Mouse (Mus musculus): ENCODE results near the gene Gm21976. TPM values are rescaled to one million over a fixed set of nuclear protein-coding genes. Genes with fewer than 3 reads are reported as not detected.

Gm21976 gene
- total RNA-seq, 2 experiments from 2014 or later: not detected

DNA sequence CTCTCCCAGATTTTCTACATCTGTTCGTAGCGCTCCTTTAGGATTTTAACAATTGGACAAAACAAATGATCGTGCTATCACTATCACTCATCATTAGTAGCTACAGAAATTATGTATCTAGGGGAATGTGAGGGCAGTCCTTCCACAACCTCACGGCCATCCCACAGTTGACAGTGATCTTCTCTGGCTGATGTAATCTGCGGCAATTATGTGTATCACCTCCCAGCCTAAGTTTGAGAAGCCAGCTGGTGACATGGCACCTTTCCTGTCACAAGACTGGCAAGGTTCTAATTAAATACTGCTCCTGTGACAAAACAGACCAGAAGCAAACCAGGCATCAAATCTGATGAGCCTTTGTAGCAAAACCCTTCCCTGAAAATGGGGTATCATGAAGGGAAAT, 28.3 kb downstream of the Gm21976 start:
- Histone ChIP-seq H3K27ac (no peak overlapping the region), H3K4me3 (no peak overlapping the region)
- TF ChIP-seq CTCF (conservative IDR thresholded peaks at IDR 0.05): no peak
- no peak for DNase-seq (ENCODE audit: low spot score in 2 of 2)

- DNase-seq (ENCODE audit: low spot score in 2 of 2): no peak
- TF ChIP-seq CTCF (conservative IDR thresholded peaks at IDR 0.05): no peak
- Histone ChIP-seq H3K27ac (no peak overlapping the region), H3K4me3 (no peak overlapping the region)
Measured at GRCm38 (mm10) chr13:98308724-98309123, 29.0 kb downstream of the Gm21976 start.

DNA sequence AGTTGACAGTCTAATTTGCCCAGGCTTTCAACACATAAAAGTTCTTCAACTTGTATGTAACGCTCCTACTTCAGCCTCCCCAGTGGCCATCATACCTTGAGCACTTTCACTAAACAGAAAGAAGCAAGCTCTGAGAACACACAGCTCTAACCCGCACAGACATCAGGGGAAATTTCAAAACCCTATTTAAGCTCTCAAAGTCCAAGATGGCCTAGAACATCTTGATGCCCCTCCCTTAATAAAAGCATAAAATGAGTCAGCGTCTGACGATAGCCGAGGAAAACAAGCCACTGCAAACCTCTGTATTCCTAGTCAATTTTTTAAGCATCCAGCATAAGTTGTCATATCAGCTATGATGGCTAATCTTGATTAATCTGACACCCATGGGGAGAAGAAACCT, 31.9 kb downstream of the Gm21976 start:
- H3K27ac ChIP-seq: no peak overlapping the region
- no peak for DNase-seq (ENCODE audit: low spot score in 2 of 2)
- no peak for TF ChIP-seq CTCF (conservative IDR thresholded peaks at IDR 0.05)
- no peak overlapping the region for H3K4me3 ChIP-seq

DNA sequence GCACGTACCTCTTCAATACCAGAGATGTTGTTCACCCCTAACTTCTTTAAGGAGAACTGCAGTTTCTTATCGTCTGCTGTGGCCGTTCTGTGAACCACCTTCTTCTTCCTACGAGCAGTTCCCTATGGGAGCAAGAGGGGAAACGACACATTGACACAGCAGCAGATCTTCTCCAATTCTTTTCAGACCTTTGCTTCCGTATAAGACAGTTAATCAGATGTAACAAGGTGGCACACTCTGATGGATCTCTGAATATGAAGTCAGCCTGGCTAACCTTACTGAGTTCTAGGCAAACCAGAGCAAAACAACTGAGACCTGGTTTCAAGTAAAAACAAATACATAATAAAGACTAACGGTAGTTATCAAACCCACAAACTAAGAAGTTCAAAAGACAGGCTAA, 33.9 kb downstream of the Gm21976 start:
- Histone ChIP-seq H3K4me3 (no peak overlapping the region), H3K27ac (no peak overlapping the region)
- no peak for DNase-seq (ENCODE audit: low spot score in 2 of 2)
- TF ChIP-seq CTCF (conservative IDR thresholded peaks at IDR 0.05): no peak

DNA sequence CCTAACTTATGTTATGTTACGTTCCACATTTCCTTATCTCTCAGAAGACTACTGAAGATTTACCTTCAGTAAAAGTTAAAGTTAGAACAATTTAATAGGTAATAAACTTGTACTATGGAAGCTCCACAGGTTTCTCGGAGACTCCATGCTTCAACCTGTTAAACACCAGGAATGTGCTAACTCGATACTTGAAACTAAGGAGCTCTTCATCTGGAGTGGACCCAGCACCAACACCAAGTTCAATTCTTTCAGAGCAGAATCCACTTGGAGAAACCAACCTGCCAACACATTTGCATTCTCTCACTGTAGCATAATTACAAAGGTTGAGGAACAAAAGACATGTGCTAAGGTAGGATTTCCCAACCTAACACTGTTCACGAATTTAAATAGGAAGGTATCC, 35.4 kb downstream of the Gm21976 start:
- Histone ChIP-seq H3K4me3 (peak overlapping the region; percentile 87), H3K27ac (no peak overlapping the region)
- DNase-seq (ENCODE audit: low spot score in 2 of 2): no peak
- TF ChIP-seq CTCF (conservative IDR thresholded peaks at IDR 0.05): no peak

DNA sequence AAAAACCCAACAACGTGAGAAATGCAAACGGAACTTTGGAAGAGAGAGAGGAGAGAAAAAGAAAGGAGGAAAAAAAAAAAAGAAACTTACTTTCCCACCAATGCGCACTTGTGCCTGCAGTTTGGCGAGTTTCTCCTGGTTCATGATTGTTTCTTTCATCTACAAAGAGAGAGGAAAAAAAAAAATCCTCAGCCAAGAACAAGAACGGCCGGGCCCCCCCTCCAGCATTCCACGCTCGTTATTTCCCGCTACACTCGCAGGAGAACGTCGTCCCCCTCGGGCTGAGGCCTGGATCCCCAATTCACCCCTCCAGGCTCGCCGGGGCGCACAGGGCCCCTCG, 36.4 kb downstream of the Gm21976 start:
- H3K4me3 ChIP-seq: peak overlapping the region; percentile 87
- DNase-seq (ENCODE audit: low spot score in 2 of 2): no peak
- TF ChIP-seq CTCF (conservative IDR thresholded peaks at IDR 0.05): no peak
- peak overlapping the region; percentile 93 for H3K27ac ChIP-seq

DNA sequence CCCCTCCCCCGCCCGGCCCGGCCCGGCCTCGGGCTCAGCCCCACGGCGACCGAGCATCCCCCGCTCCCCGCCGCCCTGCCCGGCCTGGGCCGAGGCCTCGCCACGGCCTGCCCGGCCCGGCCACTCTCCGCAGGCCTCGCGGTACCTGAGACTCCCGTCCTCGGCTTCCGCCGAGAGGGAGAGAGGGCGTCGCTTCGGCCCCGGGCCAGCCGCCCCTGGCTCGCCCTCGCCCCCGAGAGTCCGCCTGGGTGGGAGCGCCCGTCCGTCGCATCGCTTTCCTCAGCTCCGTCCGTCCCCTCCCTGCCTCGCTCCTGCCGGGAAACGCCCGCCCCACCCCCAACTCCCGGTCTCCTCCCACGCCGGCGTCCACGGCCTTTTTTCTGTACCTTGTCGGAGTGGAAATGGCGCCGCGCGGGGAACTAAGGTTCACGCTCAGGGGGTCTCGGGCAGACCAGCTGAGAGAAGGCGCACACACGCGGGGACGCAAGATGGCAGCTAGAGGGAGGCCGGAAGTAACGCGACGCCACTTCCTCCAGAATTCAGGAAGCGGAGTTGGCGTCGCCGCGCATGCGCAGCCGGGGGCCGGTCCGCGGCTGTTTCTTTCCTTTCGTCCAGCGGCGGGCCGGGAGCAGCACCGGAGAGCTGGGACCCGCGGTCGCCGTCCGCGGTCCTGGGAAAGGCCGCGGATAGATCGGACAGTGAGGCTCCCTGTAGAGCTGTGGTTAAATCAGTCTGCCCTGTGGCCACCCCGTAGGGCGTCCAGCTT, 37.0 kb downstream of the Gm21976 start, which contains the start of gene Btf3:
Gene Btf3 (minus strand): TSS at position 527 of the 766 bp plus-strand sequence.
- Histone ChIP-seq H3K4me3 (peak within 1 kb of the TSS; percentile 87), H3K27ac (peak within 1 kb of the TSS; percentile 93)
- DNase-seq (ENCODE audit: low spot score in 2 of 2): peak; percentile 92 to 94
- TF ChIP-seq CTCF (conservative IDR thresholded peaks at IDR 0.05): peak; percentile 60

DNA sequence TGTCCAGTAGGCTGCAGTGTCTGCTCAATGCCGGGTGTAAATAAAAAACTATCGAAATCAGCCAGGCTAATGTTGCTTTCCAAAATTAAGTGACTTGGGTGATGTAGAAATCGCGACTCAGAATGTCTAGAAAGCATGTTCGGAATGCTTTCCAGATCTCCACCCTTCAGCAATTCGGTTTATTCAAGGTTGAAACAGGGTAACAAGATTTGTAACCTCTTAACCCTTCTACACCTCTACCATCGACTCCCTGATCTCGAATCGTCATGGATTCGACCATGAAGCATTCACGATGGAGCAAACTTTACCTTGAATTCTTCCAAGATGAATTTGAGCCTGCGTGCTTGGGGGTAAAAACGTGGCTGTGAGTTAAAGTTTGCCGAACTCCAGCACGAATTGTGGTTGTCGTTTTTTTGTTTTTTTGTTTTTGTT, 37.6 kb downstream of the Gm21976 start:
- Histone ChIP-seq H3K4me3 (peak overlapping the region; percentile 87), H3K27ac (peak overlapping the region; percentile 93)
- no peak for TF ChIP-seq CTCF (conservative IDR thresholded peaks at IDR 0.05)
- no peak for DNase-seq (ENCODE audit: low spot score in 2 of 2)

GRCm38 (mm10) chr13:98317911-98318310, 38.2 kb downstream of the Gm21976 start:
- H3K27ac ChIP-seq: no peak overlapping the region
- DNase-seq (ENCODE audit: low spot score in 2 of 2): no peak

DNA sequence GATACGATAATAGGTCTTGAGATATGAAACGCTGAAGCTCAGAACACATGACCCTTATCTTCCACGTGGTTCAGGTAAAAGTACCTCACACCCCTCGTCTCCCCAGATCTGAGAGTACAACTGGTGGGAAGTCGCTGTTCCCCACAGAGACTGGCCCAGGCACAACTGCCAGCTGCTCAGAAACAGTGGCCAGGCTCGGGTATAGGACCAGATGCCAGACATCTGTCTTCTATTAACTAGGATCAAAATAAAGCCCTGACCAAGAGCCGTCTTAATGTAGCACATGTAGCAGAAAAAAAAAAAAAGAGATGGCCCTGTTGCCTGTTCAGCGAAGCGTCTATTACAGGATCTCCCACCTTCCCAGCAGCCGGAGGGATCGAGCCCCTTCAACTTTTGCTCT, 45.3 kb downstream of the Gm21976 start:
- no peak for TF ChIP-seq CTCF (conservative IDR thresholded peaks at IDR 0.05)
- DNase-seq (ENCODE audit: low spot score in 2 of 2): no peak
- Histone ChIP-seq H3K4me3 (no peak overlapping the region), H3K27ac (no peak overlapping the region)

More at GRCm38 (mm10) chr13:98317911-98318310, 38.2 kb downstream of the Gm21976 start:
- TF ChIP-seq CTCF (conservative IDR thresholded peaks at IDR 0.05): no peak
- H3K4me3 ChIP-seq: peak overlapping the region; percentile 87

DNA sequence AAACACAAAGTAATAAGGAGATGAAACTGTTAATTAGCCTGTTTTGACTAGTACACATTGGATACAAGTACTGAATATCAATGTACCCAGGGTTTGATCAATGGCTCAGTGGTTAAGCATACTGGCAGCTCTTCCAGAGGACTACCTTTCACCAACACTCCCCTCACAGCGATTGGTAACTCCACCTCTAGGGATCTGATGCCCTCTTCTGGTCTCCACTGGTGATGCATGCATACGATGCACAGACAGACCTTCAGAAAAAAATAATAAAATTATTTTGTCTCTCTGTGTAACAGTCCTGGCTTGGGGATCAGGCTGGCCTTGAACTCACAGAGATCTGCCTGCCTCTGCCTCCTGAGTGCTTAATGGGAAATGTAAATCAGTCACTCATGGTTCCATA, 52.4 kb downstream of the Gm21976 start:
- Histone ChIP-seq H3K4me3 (no peak overlapping the region), H3K27ac (no peak overlapping the region)
- peak in 1 of 2 experiments; percentile 55 for DNase-seq (ENCODE audit: low spot score in 2 of 2)
- TF ChIP-seq CTCF (conservative IDR thresholded peaks at IDR 0.05): peak; percentile 77

- no peak overlapping the region for H3K4me3 ChIP-seq
- DNase-seq (ENCODE audit: low spot score in 2 of 2): no peak
Measured at GRCm38 (mm10) chr13:98336205-98336604, 56.5 kb downstream of the Gm21976 start.

GRCm38 (mm10) chr13:98340506-98340905, 60.8 kb downstream of the Gm21976 start:
- Histone ChIP-seq H3K27ac (no peak overlapping the region), H3K4me3 (no peak overlapping the region)
- TF ChIP-seq CTCF (conservative IDR thresholded peaks at IDR 0.05): no peak
- no peak for DNase-seq (ENCODE audit: low spot score in 2 of 2)

More at GRCm38 (mm10) chr13:98336205-98336604, 56.5 kb downstream of the Gm21976 start:
- H3K27ac ChIP-seq: no peak overlapping the region
- TF ChIP-seq CTCF (conservative IDR thresholded peaks at IDR 0.05): no peak

GRCm38 (mm10) chr13:98349491-98349890, 69.8 kb downstream of the Gm21976 start:
- TF ChIP-seq CTCF (conservative IDR thresholded peaks at IDR 0.05): no peak
- Histone ChIP-seq H3K4me3 (no peak overlapping the region), H3K27ac (no peak overlapping the region)
- DNase-seq (ENCODE audit: low spot score in 2 of 2): no peak
